Mouse (Mus musculus) embryonic facial prominence, embryonic 12.5 days (tissue): Measurements from ENCODE around the gene Pex14. TPM values are rescaled to one million over a fixed set of nuclear protein-coding genes. Genes with fewer than 3 reads are reported as not detected.
"Not testable (repeated sequence)": the region's sequence is repeated elsewhere in the genome, so short reads cannot be mapped to it uniquely, and the experiment has no call there.

Experiments
- ATAC-seq: fragments of 200-750 bp; cut with Nextera tagmentation; 2 replicates; pipeline ENCODE4 v1.8.0; 2017; ENCODE audit not compliant: insufficient number of reproducible peaks, insufficient read depth, low FRiP score, low TSS enrichment
- H3K27ac ChIP-seq: fragments of 300-500 bp; sonication (generic); 2 replicates; pipeline ENCODE4 v1.5.1; 2016; ENCODE audit warnings: mild to moderate bottlenecking
- H3K27me3 ChIP-seq: fragments of 300-500 bp; sonication (generic); 2 replicates; pipeline ENCODE4 v1.6.1; 2016; ENCODE audit warnings: mild to moderate bottlenecking, moderate library complexity
- H3K36me3 ChIP-seq: fragments of 300-500 bp; sonication (generic); 2 replicates; pipeline ENCODE4 v1.6.1; 2016; ENCODE audit warnings: mild to moderate bottlenecking
- H3K4me1 ChIP-seq: fragments of 300-500 bp; sonication (generic); 2 replicates; pipeline ENCODE4 v1.6.1; 2016
- H3K4me2 ChIP-seq: fragments of 300-500 bp; sonication (generic); replicated peaks from 2 replicates; pipeline ENCODE4 v1.6.1; 2016; ENCODE audit warnings: mild to moderate bottlenecking, moderate library complexity
- H3K4me3 ChIP-seq: fragments of 300-500 bp; sonication (generic); 2 replicates; pipeline ENCODE4 v1.5.1; 2016; ENCODE audit warnings: mild to moderate bottlenecking
- H3K9ac ChIP-seq: fragments of 300-500 bp; sonication (generic); 2 replicates; pipeline ENCODE4 v1.6.1; 2016; ENCODE audit warnings: mild to moderate bottlenecking, moderate library complexity
- H3K9me3 ChIP-seq: fragments of 300-500 bp; sonication (generic); 2 replicates; pipeline ENCODE4 v1.6.1; 2016; ENCODE audit warnings: mild to moderate bottlenecking, moderate library complexity
- WGBS: fragments of 180-500 bp; shearing (Covaris S2); methylation state at CpG from one replicate; pipeline ENCODE4 v1.1.7; 2016; 5-methylcytosine and 5-hydroxymethylcytosine counted together
- polyA plus RNA-seq: library from polyadenylated mRNA; unstranded; fragments of >200 nt; fragmentation: Nextera tagmentation; extraction: Ambion mirVana; gene quantifications from 2 replicates; pipeline ENCODE4 v1.2.1, GENCODE M21; 2016

Pex14 gene
- polyA plus RNA-seq, 1 experiment from 2014 or later = 54.1 TPM

- Histone ChIP-seq H3K36me3 (peaks cover 35% of the 10 kb centered on the region), H3K4me2 (no peak overlapping the region), H3K27ac (no peak overlapping the region), H3K9ac (no peak overlapping the region), H3K4me3 (no peak overlapping the region), H3K27me3 (no peaks in the 10 kb centered on the region), H3K9me3 (no peaks in the 10 kb centered on the region), H3K4me1 (peaks cover 8% of the 10 kb centered on the region; the same call in 1 of the 2 replicates)
- ATAC-seq = no peak
- WGBS = 87% methylated on average over 21 of the region's 21 CpGs
Observed at GRCm38 (mm10) chr4:149131789-149132565, 32.3 kb upstream of the Pex14 start.

GRCm38 (mm10) chr4:149131021-149131752 lies 31.5 kb upstream of the Pex14 start:
- ATAC-seq = no peak
- 71% methylated on average over 23 of the region's 23 CpGs for WGBS

GRCm38 (mm10) chr4:149128467-149128866 lies 28.8 kb upstream of the Pex14 start:
- Histone ChIP-seq H3K4me2 (no peak overlapping the region), H3K4me1 (0 out of 2 replicates have a peak, but pooled peaks cover 2% of the 10 kb centered on the region), H3K9ac (no peak overlapping the region), H3K36me3 (peaks cover 35% of the 10 kb centered on the region), H3K27me3 (no peaks in the 10 kb centered on the region), H3K27ac (no peak overlapping the region), H3K9me3 (no peaks in the 10 kb centered on the region), H3K4me3 (no peak overlapping the region)
- ATAC-seq = no peak
- WGBS = 87% methylated on average over 18 of the region's 18 CpGs

More at GRCm38 (mm10) chr4:149131021-149131752, 31.5 kb upstream of the Pex14 start:
- Histone ChIP-seq H3K4me2 (no peak overlapping the region), H3K36me3 (peaks cover 35% of the 10 kb centered on the region), H3K4me3 (no peak overlapping the region), H3K4me1 (peaks cover 2% of the 10 kb centered on the region; the same call in 1 of the 2 replicates), H3K9ac (no peak overlapping the region), H3K27ac (no peak overlapping the region), H3K27me3 (no peaks in the 10 kb centered on the region), H3K9me3 (no peaks in the 10 kb centered on the region)

- H3K9ac ChIP-seq = no peak within 1 kb of the TSS
- no peak within 1 kb of the TSS for H3K4me2 ChIP-seq
- no peak for ATAC-seq
- H3K27me3 ChIP-seq = no peaks in the 10 kb centered on the region
- H3K4me1 ChIP-seq = 0 out of 2 replicates have a peak, but pooled peaks cover 2% of the 10 kb centered on the region
- H3K9me3 ChIP-seq = no peaks in the 10 kb centered on the region
- H3K27ac ChIP-seq = no peak within 1 kb of the TSS
- no peak within 1 kb of the TSS for H3K4me3 ChIP-seq
- H3K36me3 ChIP-seq = peaks cover 32% of the 10 kb centered on the region
- 80% methylated on average over 11 of the region's 11 CpGs for WGBS
Observed at GRCm38 (mm10) chr4:149126663-149127062, 27.0 kb upstream of the Pex14 start, which contains the start of gene Cort. Cort (minus strand) TSS chr4:149126763.

- Histone ChIP-seq H3K27me3 (no peaks in the 10 kb centered on the region), H3K9ac (no peak overlapping the region), H3K9me3 (no peaks in the 10 kb centered on the region), H3K36me3 (peaks cover 28% of the 10 kb centered on the region), H3K4me1 (0 out of 2 replicates have a peak, but pooled peaks cover 2% of the 10 kb centered on the region), H3K4me3 (no peak overlapping the region), H3K4me2 (no peak overlapping the region), H3K27ac (no peak overlapping the region)
- WGBS = 68% methylated on average over 6 of the region's 6 CpGs
- ATAC-seq = no peak
Observed at GRCm38 (mm10) chr4:149126115-149126509, 26.4 kb upstream of the Pex14 start.

GRCm38 (mm10) chr4:149125341-149126114 lies 25.9 kb upstream of the Pex14 start:
- Histone ChIP-seq H3K27me3 (no peaks in the 10 kb centered on the region), H3K4me3 (no peak overlapping the region), H3K4me2 (no peak overlapping the region), H3K36me3 (peaks cover 22% of the 10 kb centered on the region), H3K9me3 (no peaks in the 10 kb centered on the region), H3K4me1 (0 out of 2 replicates have a peak, but pooled peaks cover 2% of the 10 kb centered on the region), H3K9ac (no peak overlapping the region), H3K27ac (no peak overlapping the region)
- WGBS = 67% methylated on average over 11 of the region's 11 CpGs
- no peak for ATAC-seq

GRCm38 (mm10) chr4:149123432-149123831 lies 23.8 kb upstream of the Pex14 start:
- no peaks in the 10 kb centered on the region for H3K9me3 ChIP-seq
- H3K9ac ChIP-seq = no peak overlapping the region
- H3K36me3 ChIP-seq = peaks cover 10% of the 10 kb centered on the region
- no peak overlapping the region for H3K27ac ChIP-seq
- H3K4me1 ChIP-seq = 0 out of 2 replicates have a peak, but pooled peaks cover 2% of the 10 kb centered on the region
- H3K4me2 ChIP-seq = no peak overlapping the region
- no peak overlapping the region for H3K4me3 ChIP-seq
- H3K27me3 ChIP-seq = no peaks in the 10 kb centered on the region
- 70% methylated on average over 5 of the region's 5 CpGs for WGBS
- ATAC-seq = no peak

GRCm38 (mm10) chr4:149119978-149120562 lies 20.4 kb upstream of the Pex14 start:
- H3K27me3 ChIP-seq, H3K9me3 ChIP-seq, H3K4me3 ChIP-seq, H3K4me1 ChIP-seq, H3K9ac ChIP-seq, H3K36me3 ChIP-seq, ATAC-seq, H3K4me2 ChIP-seq, H3K27ac ChIP-seq: not testable (repeated sequence)
- 87% methylated on average over 12 of the region's 12 CpGs for WGBS

- H3K9ac ChIP-seq = peak within 1 kb of the TSS; percentile 89
- peak; percentile 65 for ATAC-seq
- H3K36me3 ChIP-seq = peaks cover 16% of the 10 kb centered on the region
- no peak within 1 kb of the TSS for H3K27ac ChIP-seq
- H3K4me1 ChIP-seq = peaks cover 11% of the 10 kb centered on the region
- no peaks in the 10 kb centered on the region for H3K27me3 ChIP-seq
- WGBS = 1% methylated on average over 35 of the region's 35 CpGs
- no peaks in the 10 kb centered on the region for H3K9me3 ChIP-seq
- H3K4me2 ChIP-seq = peak within 1 kb of the TSS; percentile 91
- peak within 1 kb of the TSS; percentile 87 for H3K4me3 ChIP-seq
Observed at GRCm38 (mm10) chr4:149103875-149104561, 4.3 kb upstream of the Pex14 start, which contains the start of gene Dffa. Dffa (plus strand) TSS chr4:149104146.

- H3K9ac ChIP-seq = no peak overlapping the region
- no peak for ATAC-seq
Observed at GRCm38 (mm10) chr4:149101456-149101855, 1.8 kb upstream of the Pex14 start.

More at GRCm38 (mm10) chr4:149101456-149101855, 1.8 kb upstream of the Pex14 start:
- H3K36me3 ChIP-seq = 0 out of 2 replicates have a peak, but pooled peaks cover 4% of the 10 kb centered on the region
- 87% methylated on average over 3 of the region's 3 CpGs for WGBS
- no peaks in the 10 kb centered on the region for H3K27me3 ChIP-seq
- peaks cover 19% of the 10 kb centered on the region for H3K4me1 ChIP-seq
- no peak overlapping the region for H3K4me2 ChIP-seq
- no peak overlapping the region for H3K27ac ChIP-seq
- H3K9me3 ChIP-seq = no peaks in the 10 kb centered on the region
- no peak overlapping the region for H3K4me3 ChIP-seq
